Mouse (Mus musculus) left cerebral cortex, postnatal 36 days (tissue): Measurements from ENCODE around the gene Sept5. TPM values are rescaled to one million over a fixed set of nuclear protein-coding genes. Genes with fewer than 3 reads are reported as not detected.

Experiments
- DNase-seq, 2 experiments: peaks; one replicate each; pipeline ENCODE4 v3.0.0; 2021 to 2022; ENCODE audit warnings: low spot score in 2 of 2, mixed read lengths in 1 of 2
- intact Hi-C: fragments of 180-260 bp; cut with DNase I; formaldehyde crosslinking; loops from one replicate; pipeline ENCODE4 v1.15.1; 2025
- total RNA-seq, 2 experiments: library from RNA; stranded (reverse); gene quantifications; 2 replicates each; pipeline ENCODE4 v1.2.3; 2021

The Sept5 gene
- total RNA-seq, result 100 to 1,000 TPM; 834 to 992 TPM

DNA sequence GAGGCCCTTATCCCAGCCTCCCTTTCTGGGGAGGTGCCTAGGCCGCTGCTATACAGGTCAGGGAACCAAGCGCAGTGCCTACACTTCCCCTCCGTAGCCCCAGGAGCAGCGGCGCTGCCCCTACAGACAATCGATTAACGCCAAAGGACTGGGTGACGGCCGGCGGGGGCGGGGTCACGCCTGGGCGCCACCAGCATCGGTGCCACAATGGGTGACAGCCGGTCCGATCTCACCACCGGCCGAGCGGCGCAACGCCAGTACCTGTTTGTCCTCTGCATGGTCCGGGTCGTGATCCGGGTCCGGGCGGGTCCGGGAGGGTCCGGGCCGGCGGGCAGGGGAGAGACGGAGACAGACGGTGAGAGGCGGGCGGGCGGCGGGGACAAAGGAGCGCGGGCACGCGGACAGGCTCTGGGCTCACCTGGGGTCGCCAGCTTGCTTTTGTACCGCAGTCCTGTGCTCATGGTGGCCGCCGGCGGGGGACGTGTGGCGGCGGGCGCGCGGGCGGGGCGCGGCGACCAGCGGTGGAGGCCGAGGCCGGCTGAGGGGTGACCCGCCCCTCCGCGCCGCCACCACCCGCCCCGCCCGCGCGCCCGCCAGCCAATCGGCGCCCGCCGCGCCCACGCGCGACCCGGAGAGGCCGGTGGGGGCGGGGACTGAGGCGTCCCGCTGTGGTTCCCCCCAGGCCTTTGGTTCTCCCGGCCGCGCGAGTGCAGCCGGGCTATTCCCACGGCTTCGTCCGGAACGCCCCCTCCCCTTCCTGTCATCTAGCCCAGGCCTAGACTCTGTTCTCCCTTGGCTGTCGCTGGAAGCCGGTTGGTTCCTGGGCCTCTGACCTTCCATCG lies at the start of gene Sept5:
TSS of gene Sept5 (minus strand) at position 565 of the 842 bp plus-strand sequence.
- intact Hi-C loops, result loop anchor here (5.0 kb wide), 1 partner anchor 168 kb away; no protein-coding TSS in a partner anchor
- DNase-seq, result peak; percentile 56 to 82

DNA sequence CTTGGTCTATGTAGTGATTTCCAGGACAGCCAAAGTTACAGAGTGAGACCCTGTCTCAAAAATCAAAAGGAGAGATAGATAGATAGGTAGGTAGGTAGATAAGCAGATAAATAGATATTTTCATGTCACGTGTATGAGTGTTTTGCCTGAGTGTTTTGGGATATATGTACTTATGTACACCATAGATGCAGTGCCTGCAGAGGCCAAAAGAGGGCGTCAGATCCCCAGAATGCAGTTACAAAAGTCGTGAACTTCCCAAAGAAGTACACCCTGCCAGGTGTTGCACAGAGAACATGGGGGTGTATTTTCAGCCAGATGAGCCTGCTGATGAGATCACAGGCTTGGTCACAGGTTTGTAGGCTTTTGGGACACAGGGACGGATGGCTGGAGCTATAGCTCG lies 49.4 kb upstream of the Sept5 start:
- DNase-seq, result no peak
- intact Hi-C loops, result loop anchor here (2.0 kb wide), 1 partner anchor 52 kb away; the partner anchor contains the start of gene Gm49601

DNA sequence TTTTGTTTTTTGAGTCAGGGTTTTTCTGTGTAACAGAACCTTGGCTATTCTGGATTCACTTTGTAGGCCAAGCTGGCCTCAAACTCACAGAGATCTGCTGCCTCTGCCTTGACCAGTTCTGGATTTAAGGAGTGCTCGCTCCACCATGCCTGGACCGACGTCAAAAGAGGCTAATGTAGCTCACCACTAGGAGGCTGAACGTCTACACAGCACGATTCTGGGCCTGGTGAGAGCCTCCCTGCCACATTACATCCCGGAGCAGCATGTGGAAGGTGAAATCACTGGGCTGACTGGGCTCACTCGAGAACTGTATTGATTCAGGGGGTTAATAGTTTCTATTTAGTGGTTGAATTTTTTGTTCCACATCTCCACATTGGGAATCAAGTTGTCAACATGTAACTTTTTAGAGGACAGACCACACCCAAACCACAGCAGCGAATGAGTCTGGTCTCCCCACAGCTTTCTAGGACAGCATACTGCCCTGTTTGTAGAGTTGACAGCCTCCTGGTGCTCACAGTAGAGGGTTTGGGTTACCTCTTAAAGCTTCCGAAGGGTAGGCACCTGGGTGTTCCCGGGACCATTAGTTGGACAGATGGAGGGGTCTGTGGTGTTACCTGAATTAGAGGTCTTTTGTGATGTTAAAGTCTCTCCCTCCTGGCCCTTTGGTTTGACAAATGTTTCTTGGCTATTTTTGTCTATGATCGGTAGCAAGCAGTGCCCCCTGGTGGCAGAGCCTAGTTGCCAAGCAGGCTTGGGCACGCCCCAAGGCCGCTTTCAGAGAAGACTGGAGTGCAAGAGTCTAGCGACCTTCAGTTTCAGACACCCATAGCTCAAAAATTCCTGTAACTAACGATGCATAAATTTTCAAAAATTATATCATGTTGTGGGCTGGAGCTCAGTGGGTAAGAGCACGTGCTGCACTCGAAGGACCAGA lies 48.3 kb upstream of the Sept5 start:
- intact Hi-C loops, result loop anchor here (2.0 kb wide), 1 partner anchor 51 kb away; the partner anchor contains the start of gene Gm49601
- peak; percentile 35 to 39 for DNase-seq

DNA sequence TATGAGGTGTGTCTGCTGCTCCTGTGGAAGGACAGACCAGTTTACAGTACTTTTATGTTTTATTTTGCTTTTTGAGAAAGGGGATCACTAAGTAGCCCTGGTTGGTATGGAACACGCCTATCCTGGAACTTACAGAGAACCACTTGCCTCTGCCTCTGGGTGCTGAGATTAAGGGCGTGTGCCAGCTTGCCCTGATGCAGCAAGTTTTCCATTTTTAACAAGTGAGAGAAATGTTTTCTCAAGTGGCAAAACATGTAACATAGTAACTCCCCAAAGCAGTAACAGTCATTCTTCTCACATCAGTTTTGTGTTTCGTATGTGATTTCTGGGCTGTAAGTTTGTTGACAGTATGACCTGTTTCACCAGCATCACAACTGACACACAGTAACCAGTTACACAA lies 43.3 kb upstream of the Sept5 start:
- intact Hi-C loops, result no loop called here
- no peak for DNase-seq

DNA sequence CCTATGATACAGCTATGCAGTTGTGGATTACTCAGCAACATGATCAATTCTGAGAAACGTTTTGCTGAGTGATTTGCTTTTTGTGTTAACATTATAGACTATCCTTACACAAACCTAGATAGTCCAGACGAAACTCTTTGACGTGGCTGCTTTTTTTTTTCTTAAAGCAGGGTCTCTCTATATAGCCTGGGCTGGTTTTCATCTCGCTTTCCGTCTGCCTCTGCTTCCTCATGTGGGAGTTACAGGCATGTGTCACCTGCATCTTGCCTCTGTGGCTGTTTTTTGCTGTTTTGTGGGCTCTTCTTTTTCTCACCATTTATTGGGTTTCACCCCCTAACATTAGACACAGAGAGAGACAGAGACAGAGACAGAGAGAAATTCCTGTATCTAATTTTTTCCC lies 42.3 kb upstream of the Sept5 start:
- DNase-seq, result no peak
- intact Hi-C loops, result no loop called here

DNA sequence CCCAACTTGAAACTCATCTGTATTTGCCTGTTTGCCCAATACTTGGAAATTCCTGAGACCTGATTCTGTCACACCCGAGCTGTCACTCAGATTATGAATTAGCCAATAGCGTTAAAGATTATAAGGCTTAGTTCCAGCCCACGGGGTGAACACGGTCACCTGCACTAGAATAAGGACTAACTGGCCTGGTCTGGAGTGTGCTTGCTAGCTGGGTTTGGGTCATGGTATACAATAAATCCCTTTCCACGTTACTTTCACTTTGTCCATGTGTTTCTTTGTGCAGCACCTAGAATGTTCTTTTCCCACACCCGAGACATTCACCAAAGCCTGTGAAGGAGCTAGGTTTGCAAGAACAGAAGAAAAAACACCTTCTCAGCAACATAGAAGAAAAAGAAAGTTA lies 40.2 kb upstream of the Sept5 start:
- no peak for DNase-seq
- intact Hi-C loops, result no loop called here

DNA sequence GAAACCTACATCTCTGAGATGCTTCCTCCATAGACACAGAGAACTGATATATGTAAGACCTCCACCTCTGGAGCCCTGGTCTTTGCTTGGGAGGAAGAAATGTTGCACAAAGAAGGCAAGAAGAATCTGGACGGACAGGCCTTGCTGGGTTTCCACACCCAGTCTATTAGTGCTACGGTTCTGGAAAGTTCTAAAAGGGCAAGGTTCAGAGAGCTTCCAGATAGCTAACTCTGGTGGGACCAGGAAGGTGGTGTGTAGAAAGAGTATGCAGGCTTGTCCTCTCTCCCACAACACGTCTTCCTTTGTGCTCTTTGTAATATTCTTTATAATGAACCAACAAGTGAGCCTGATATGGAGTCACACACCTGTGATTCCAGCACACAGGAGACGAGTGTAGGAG lies 28.8 kb upstream of the Sept5 start:
- no peak for DNase-seq
- intact Hi-C loops, result no loop called here

DNA sequence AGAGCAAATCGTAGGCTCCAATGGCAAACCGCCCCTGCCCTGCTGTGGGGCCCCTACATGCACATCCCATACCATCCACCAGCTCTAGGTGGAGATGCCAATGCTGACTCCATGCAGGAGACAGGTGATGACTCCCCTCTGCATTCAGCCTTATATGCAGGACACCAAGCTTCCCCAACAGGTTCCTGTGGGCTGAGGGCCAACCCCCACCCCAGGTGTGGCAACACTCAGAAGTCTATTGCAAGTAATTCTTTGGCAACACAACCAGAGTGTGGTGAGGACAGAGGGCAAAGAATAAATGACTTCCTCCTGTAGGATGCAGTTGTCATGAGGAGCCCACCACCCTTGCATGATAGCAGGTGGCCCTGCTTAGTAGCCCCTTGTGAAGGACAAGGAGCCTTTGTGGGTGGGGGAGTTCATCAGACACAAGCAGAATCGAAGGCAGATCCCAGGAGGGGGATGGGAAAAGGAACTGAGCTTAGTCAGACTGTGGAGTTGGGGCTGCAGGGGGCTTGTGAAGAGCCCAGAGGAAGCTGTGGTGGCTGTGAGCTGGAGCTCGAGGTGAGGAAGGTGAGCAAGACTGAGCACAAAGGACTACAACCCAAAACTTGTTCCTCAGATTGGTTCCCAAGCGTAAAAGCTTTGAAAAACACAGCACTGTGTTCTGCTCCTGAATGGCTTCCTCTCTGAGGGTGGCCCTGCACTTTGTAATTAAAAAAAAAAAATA lies 25.8 kb upstream of the Sept5 start:
- intact Hi-C loops, result no loop called here
- no peak for DNase-seq

DNA sequence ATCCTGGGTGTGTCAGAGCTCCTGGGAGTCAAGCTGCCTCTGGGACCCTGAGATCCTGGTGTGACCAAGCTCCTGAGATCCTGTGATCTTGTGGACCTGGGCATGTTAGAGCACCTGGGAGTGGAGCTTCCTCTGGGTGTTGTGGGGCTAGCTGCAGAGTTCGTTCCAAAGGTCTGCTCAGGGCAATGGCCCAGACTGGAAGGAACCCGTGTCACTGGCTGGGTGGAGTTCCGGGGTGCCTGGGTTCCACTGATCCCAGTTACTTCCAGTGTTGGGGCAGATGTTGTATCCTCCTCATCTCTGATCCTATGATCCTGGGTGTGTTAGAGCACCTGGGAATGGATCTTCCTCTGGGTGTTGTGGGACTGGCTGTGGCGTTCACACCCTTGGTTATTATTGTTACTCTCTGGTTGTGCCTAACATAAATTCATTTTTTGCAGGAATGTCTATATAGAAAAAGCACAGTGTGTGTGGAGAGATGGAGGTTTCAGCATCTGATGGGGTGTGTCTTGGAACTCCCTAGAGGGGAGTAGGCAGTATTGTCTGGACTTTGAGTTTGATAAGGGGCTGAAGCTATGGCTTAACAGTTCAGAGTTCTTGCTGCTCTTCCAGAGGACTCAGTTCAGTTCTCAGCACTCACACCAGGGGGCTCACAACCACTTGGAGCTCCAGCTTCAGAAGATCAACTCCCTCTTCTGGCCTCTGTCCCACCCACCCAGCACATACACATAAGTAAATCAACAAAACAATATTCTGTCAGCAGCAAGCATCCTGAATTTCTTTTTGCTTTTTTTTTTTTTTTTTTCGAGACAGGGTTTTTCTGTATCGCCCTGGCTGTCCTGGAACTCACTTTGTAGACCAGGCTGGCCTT lies 23.8 kb upstream of the Sept5 start:
- intact Hi-C loops, result no loop called here

DNA sequence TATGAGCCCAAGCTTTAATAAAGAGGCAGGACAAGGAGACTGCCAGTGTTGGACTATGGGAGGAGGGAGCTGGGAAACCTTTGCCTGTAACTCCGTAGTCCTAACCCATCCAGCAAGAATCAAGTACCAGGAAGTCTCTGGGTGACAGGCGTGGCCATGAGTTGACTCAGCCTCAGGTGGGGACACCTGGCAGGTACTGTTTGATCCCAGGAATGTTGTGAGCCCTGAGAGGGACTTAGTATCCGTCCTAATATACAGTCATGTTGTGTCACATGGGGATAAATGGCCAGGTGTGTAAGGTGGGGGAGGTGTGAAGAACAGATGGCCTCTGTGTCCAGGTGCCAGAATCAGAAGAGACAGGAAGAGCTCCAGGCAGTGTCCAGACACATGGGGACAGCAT lies 19.4 kb upstream of the Sept5 start:
- DNase-seq, result no peak
- intact Hi-C loops, result no loop called here

More for the DNA sequence above, 23.8 kb upstream of the Sept5 start:
- no peak for DNase-seq

DNA sequence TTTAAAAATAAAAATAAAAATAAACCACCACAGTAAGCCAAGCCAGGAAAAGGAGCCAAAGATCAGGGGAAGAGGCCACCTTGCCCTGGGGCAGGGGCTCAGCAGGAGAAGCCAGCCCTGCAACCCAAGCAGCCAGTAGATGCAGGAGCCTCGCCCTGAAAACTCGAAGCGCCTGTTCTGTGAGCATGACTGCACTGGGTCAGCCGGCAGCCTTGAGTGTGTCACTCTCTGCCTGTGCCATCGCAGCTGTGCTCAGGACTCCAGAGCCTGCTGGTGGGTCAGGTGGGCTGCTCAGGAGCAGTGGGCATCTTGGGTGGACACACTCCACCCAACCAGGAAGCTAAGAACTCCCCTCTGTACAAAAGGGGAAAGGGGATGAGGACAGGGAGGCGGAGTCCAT lies 15.6 kb upstream of the Sept5 start:
- intact Hi-C loops, result no loop called here

DNA sequence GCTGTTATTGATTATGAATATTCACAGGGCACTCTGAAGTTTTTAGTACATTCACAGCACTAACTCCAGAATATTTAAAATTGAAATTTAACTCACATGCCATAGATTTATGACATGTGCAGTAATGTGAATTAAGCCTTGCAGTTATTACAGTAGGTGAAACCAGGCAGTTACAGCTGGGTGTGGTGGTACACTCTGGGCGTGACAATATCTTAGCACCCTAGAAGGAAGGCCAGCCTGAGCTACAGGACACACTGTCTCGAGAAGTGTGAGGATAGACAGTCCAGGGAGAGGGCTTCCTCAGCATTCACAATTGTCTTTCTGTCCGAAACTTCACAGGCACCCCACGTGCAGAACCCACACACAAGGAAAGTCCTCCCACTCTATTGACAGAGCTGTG lies 14.7 kb upstream of the Sept5 start:
- intact Hi-C loops, result no loop called here
- no peak for DNase-seq

More for the DNA sequence above, 15.6 kb upstream of the Sept5 start:
- no peak for DNase-seq

DNA sequence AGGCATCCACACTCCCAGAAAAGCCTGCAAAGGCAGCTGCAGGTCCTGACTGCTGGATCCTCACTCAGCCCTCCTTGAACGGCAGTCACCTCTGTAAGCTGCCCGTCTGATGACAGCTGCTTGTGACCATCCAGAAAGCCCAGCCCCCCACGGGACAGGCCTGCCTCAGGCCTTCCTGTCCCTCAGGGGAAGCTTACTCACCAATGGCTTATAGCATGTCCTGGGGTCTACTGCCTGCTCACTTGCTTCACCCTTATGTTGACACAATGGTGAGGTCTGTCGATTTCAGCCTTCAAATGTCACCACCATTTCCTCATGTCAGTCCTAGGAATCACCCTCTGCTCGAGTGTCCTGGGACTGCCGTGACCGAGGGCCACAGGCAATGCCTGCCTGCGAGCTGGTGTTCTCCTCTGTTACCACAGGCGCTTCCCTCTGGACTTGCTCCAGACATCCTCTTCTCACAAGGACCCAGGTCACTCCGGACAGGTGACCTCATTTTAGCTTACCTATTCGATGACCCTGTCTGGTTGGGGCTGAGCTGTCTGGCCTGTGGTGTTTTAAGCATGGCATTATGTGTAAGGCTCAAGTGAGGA lies 13.7 kb upstream of the Sept5 start:
- DNase-seq, result no peak
- intact Hi-C loops, result no loop called here

DNA sequence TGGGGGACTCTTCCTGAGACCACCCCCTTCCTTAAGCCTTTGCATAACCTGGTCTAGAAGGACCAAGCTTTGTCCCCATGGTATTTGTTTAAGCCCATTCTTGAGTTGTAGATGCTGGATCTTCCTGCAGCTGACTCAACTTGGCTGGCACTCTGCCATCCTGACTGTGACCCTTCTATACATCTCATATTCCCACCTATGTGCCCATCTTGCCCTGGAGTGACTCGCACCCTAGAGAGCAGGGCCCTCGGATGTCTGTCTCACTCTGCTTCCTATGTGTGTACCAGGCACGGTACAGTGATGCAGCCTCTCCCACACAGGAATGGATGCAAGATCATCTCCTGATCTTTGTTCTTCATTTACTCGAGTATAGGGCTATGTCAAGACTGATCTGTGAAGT lies 13.1 kb upstream of the Sept5 start:
- intact Hi-C loops, result no loop called here
- DNase-seq, result peak in 1 of 2 experiments; percentile 7

DNA sequence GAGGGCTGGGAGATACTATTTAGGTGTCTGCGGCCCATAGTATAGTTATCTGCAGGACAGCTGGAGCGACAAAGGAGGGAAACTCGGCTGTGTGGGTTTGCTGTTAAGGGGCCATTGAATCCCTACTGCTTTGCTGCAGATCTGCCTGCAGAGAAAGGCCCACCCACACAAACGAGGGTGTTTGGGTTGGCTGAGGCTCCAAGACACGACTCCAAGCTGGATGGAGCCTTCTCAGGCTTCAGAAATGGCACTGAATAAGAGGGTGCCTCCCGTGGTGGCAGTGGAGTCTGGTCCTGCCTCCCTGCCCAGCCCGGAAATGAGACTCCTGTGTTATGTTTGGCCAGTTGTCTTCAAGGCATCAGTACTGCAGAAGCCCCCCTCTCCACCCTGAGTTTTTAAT lies 12.5 kb upstream of the Sept5 start:
- intact Hi-C loops, result no loop called here
- DNase-seq, result peak; percentile 46 to 70

DNA sequence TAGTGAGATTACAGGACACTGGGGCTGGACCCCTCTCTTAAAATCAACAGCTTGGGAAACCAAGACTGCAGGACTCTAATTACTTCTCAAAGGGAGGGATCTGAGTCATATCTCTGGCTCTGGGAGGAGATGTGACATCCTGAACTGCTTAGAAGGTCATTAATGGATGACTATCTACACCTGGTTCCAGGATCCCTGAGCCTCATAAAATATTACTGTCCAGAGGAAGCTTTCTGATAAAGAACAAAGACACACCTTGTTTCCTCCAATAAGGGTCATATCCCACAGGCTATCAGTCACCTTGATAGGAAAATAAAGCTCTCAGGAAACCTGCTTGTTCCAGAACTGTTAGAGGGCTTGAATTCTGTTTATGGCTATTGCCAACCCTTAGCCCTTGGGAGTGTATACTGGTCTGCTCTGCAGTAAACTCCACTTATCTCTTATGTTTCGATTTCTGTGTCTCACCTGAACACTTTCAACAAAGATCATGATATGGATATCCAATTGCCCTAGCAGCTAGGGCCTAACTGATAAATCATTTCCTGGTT lies 9.7 kb upstream of the Sept5 start:
- intact Hi-C loops, result no loop called here
- no peak for DNase-seq

DNA sequence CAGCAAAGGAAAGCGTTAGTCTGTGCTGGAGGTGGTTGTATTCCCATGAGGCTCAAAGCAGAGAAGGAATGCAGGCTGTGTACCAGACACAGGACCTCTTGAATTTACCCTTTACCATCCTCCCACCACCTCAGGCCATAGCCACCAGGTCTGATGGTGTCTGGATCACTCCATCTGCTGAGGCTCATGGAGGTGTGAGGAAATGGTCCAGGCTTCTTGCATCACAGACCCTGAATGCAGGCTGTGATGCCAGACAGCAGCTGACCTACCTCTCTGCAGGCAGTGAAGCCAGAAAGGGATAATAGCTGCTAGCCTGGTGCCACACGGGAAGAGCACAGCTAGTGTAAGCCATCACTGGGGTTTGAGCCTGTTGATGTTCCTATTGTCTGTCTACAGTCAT lies 8.6 kb upstream of the Sept5 start:
- intact Hi-C loops, result no loop called here
- no peak for DNase-seq

DNA sequence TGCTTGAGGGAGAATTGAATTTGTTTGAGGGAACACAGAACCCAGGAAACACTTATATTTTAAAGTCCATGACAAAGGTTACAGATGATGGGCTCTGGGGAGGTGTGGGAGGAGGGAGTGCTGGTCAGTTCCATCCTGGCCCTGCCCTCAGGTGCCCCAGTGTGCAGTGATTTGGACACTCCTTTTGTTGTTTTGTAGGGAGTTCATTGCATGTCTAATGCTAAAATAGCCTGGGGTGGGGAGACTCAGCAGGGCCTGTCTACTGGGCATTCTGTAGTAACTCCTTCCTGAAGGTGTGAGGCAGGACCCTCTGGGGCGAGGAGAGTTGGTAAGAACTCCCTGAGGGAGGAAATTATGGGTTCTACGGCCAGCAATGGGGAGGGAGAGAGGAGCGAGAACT lies 7.0 kb upstream of the Sept5 start:
- no peak for DNase-seq
- intact Hi-C loops, result no loop called here
